Mouse (Mus musculus): ENCODE results near the gene Med13l. TPM values are rescaled to one million over a fixed set of nuclear protein-coding genes. Genes with fewer than 3 reads are reported as not detected.

Gene Med13l
- total and polyA plus RNA-seq, 2 experiments: 4.2 to 5.0 TPM

GRCm38 (mm10) chr5:118514842-118515241, 45.6 kb upstream of the Med13l start:
- Histone ChIP-seq H3K4me3 (ENCODE audit: insufficient read depth, low read depth, low read length) (no peak overlapping the region), H3K9ac (ENCODE audit: low read depth, low read length) (no peak overlapping the region), H3K4me1 (ENCODE audit: control insufficient read depth, insufficient read depth, low read length) (peaks cover 7% of the 10 kb centered on the region; the same call in 1 of the 2 replicates)

GRCm38 (mm10) chr5:118515280-118515721, 45.2 kb upstream of the Med13l start:
- Histone ChIP-seq H3K36me3 (ENCODE audit: control insufficient read depth, insufficient read depth, low read length) (no peaks in the 10 kb centered on the region), H3K4me1 (ENCODE audit: control insufficient read depth, insufficient read depth, low read length) (peaks cover 7% of the 10 kb centered on the region; the same call in 1 of the 2 replicates), H3K9ac (ENCODE audit: low read depth, low read length) (no peak overlapping the region), H3K27me3 (ENCODE audit: control insufficient read depth, insufficient read depth, low read length) (no peaks in the 10 kb centered on the region), H3K4me3 (ENCODE audit: insufficient read depth, low read depth, low read length) (no peak overlapping the region), H3K79me2 (ENCODE audit: control insufficient read depth, insufficient read depth, low read length) (no peaks in the 10 kb centered on the region), H3K27ac (replicated peaks; ENCODE audit: insufficient read depth, low read depth, low read length) (no peak overlapping the region)
- WGBS: 64% methylated on average over 11 of the region's 11 CpGs
- DNase-seq (ENCODE audit: extremely low read depth, low read depth, low spot score): no peak
- TF ChIP-seq POLR2A (IDR thresholded peaks at IDR 0.05; ENCODE audit: extremely low read depth, insufficient read depth, low read length): no peak
- TF ChIP-seq CTCF (IDR thresholded peaks at IDR 0.05; ENCODE audit: low read depth, low read length): no peak

More at GRCm38 (mm10) chr5:118514842-118515241, 45.6 kb upstream of the Med13l start:
- no peak overlapping the region for H3K27ac ChIP-seq (replicated peaks; ENCODE audit: insufficient read depth, low read depth, low read length)
- TF ChIP-seq POLR2A (IDR thresholded peaks at IDR 0.05; ENCODE audit: extremely low read depth, insufficient read depth, low read length) (no peak), CTCF (IDR thresholded peaks at IDR 0.05; ENCODE audit: low read depth, low read length) (no peak)
- no peaks in the 10 kb centered on the region for H3K79me2 ChIP-seq (ENCODE audit: control insufficient read depth, insufficient read depth, low read length)
- no peak for DNase-seq (ENCODE audit: extremely low read depth, low read depth, low spot score)
- H3K27me3 ChIP-seq (ENCODE audit: control insufficient read depth, insufficient read depth, low read length): no peaks in the 10 kb centered on the region
- no peaks in the 10 kb centered on the region for H3K36me3 ChIP-seq (ENCODE audit: control insufficient read depth, insufficient read depth, low read length)
- 64% methylated on average over 5 of the region's 5 CpGs for WGBS

- Histone ChIP-seq H3K27me3 (ENCODE audit: control insufficient read depth, insufficient read depth, low read length) (no peaks in the 10 kb centered on the region), H3K9ac (ENCODE audit: low read depth, low read length) (no peak overlapping the region), H3K4me3 (ENCODE audit: insufficient read depth, low read depth, low read length) (no peak overlapping the region), H3K36me3 (ENCODE audit: control insufficient read depth, insufficient read depth, low read length) (no peaks in the 10 kb centered on the region), H3K4me1 (ENCODE audit: control insufficient read depth, insufficient read depth, low read length) (peaks cover 7% of the 10 kb centered on the region; the same call in 1 of the 2 replicates), H3K79me2 (ENCODE audit: control insufficient read depth, insufficient read depth, low read length) (no peaks in the 10 kb centered on the region), H3K27ac (replicated peaks; ENCODE audit: insufficient read depth, low read depth, low read length) (no peak overlapping the region)
- 97% methylated on average over 6 of the region's 6 CpGs for WGBS
- TF ChIP-seq CTCF (IDR thresholded peaks at IDR 0.05; ENCODE audit: low read depth, low read length) (no peak), POLR2A (IDR thresholded peaks at IDR 0.05; ENCODE audit: extremely low read depth, insufficient read depth, low read length) (no peak)
- no peak for DNase-seq (ENCODE audit: extremely low read depth, low read depth, low spot score)
These were observed 44.4 kb upstream of the Med13l start for GRCm38 (mm10) chr5:118516066-118516465.

GRCm38 (mm10) chr5:118516470-118516869, 44.0 kb upstream of the Med13l start:
- TF ChIP-seq POLR2A (IDR thresholded peaks at IDR 0.05; ENCODE audit: extremely low read depth, insufficient read depth, low read length): no peak
- TF ChIP-seq CTCF (IDR thresholded peaks at IDR 0.05; ENCODE audit: low read depth, low read length): no peak
- Histone ChIP-seq H3K4me3 (ENCODE audit: insufficient read depth, low read depth, low read length) (no peak overlapping the region), H3K36me3 (ENCODE audit: control insufficient read depth, insufficient read depth, low read length) (no peaks in the 10 kb centered on the region), H3K4me1 (ENCODE audit: control insufficient read depth, insufficient read depth, low read length) (peaks cover 7% of the 10 kb centered on the region; the same call in 1 of the 2 replicates), H3K9ac (ENCODE audit: low read depth, low read length) (no peak overlapping the region), H3K27me3 (ENCODE audit: control insufficient read depth, insufficient read depth, low read length) (no peaks in the 10 kb centered on the region), H3K79me2 (ENCODE audit: control insufficient read depth, insufficient read depth, low read length) (no peaks in the 10 kb centered on the region), H3K27ac (replicated peaks; ENCODE audit: insufficient read depth, low read depth, low read length) (no peak overlapping the region)
- WGBS: 76% methylated on average over 6 of the region's 6 CpGs
- DNase-seq (ENCODE audit: extremely low read depth, low read depth, low spot score): no peak

GRCm38 (mm10) chr5:118520457-118520856, 40.0 kb upstream of the Med13l start:
- Histone ChIP-seq H3K27me3 (ENCODE audit: control insufficient read depth, insufficient read depth, low read length) (no peaks in the 10 kb centered on the region), H3K36me3 (ENCODE audit: control insufficient read depth, insufficient read depth, low read length) (no peaks in the 10 kb centered on the region), H3K4me3 (ENCODE audit: insufficient read depth, low read depth, low read length) (no peak overlapping the region), H3K9ac (ENCODE audit: low read depth, low read length) (no peak overlapping the region), H3K27ac (replicated peaks; ENCODE audit: insufficient read depth, low read depth, low read length) (no peak overlapping the region), H3K4me1 (ENCODE audit: control insufficient read depth, insufficient read depth, low read length) (no peaks in the 10 kb centered on the region), H3K79me2 (ENCODE audit: control insufficient read depth, insufficient read depth, low read length) (no peaks in the 10 kb centered on the region)
- WGBS: 81% methylated on average over 3 of the region's 3 CpGs
- no peak for TF ChIP-seq CTCF (IDR thresholded peaks at IDR 0.05; ENCODE audit: low read depth, low read length)
- no peak for TF ChIP-seq POLR2A (IDR thresholded peaks at IDR 0.05; ENCODE audit: extremely low read depth, insufficient read depth, low read length)
- no peak for DNase-seq (ENCODE audit: extremely low read depth, low read depth, low spot score)

GRCm38 (mm10) chr5:118524400-118524799, 36.1 kb upstream of the Med13l start:
- Histone ChIP-seq H3K9ac (ENCODE audit: low read depth, low read length) (no peak overlapping the region), H3K36me3 (ENCODE audit: control insufficient read depth, insufficient read depth, low read length) (no peaks in the 10 kb centered on the region), H3K4me1 (ENCODE audit: control insufficient read depth, insufficient read depth, low read length) (no peaks in the 10 kb centered on the region), H3K4me3 (ENCODE audit: insufficient read depth, low read depth, low read length) (no peak overlapping the region), H3K79me2 (ENCODE audit: control insufficient read depth, insufficient read depth, low read length) (no peaks in the 10 kb centered on the region), H3K27me3 (ENCODE audit: control insufficient read depth, insufficient read depth, low read length) (no peaks in the 10 kb centered on the region), H3K27ac (replicated peaks; ENCODE audit: insufficient read depth, low read depth, low read length) (no peak overlapping the region)
- no peak for DNase-seq (ENCODE audit: extremely low read depth, low read depth, low spot score)
- no peak for TF ChIP-seq POLR2A (IDR thresholded peaks at IDR 0.05; ENCODE audit: extremely low read depth, insufficient read depth, low read length)
- no peak for TF ChIP-seq CTCF (IDR thresholded peaks at IDR 0.05; ENCODE audit: low read depth, low read length)
- WGBS: 83% methylated on average over 7 of the region's 7 CpGs

All from liver, adult 2 months (tissue).